Mouse (Mus musculus) kidney, postnatal 0 days (tissue): ENCODE results near the gene Ccdc102a. TPM values are rescaled to one million over a fixed set of nuclear protein-coding genes. Genes with fewer than 3 reads are reported as not detected.
A peak's percentile ranks its signal among the peaks of the same experiment; 100 is the strongest.

ENCODE experiments used
- ATAC-seq: fragments of 200-750 bp; cut with Nextera tagmentation; replicated peaks from 2 replicates; pipeline ENCODE4 v1.8.0; 2017; ENCODE audit warnings: low read depth, moderate number of reproducible peaks, moderate TSS enrichment, moderate library complexity; ENCODE audit not compliant: low FRiP score
- DNase-seq: peaks from one replicate; pipeline ENCODE4 v3.0.0-alpha.2; 2016; ENCODE audit warnings: low spot score
- H3K27ac ChIP-seq: fragments of 300-500 bp; sonication (generic); 2 replicates; pipeline ENCODE4 v1.5.1; 2014; ENCODE audit warnings: mild to moderate bottlenecking
- H3K27me3 ChIP-seq: fragments of 300-500 bp; sonication (generic); 2 replicates; pipeline ENCODE4 v1.6.1; 2014; ENCODE audit warnings: low read length, mixed read lengths; ENCODE audit not compliant: insufficient read depth
- H3K36me3 ChIP-seq: fragments of 300-500 bp; sonication (generic); 2 replicates; pipeline ENCODE4 v1.6.1; 2014; ENCODE audit warnings: low read length, mixed read lengths; ENCODE audit not compliant: insufficient read depth
- H3K4me1 ChIP-seq: fragments of 300-500 bp; sonication (generic); replicated peaks from 2 replicates; pipeline ENCODE4 v1.6.1; 2014; ENCODE audit warnings: antibody characterized with exemption, low read length, mixed read lengths; ENCODE audit not compliant: insufficient read depth
- H3K4me2 ChIP-seq: fragments of 300-500 bp; sonication (generic); 2 replicates; pipeline ENCODE4 v1.6.1; 2014; ENCODE audit warnings: mild to moderate bottlenecking, low read length, moderate library complexity, mixed read lengths
- H3K4me3 ChIP-seq: fragments of 300-500 bp; sonication (generic); replicated peaks from 2 replicates; pipeline ENCODE4 v1.5.1; 2014; ENCODE audit warnings: low read depth, low read length
- H3K9ac ChIP-seq: fragments of 300-500 bp; sonication (generic); 2 replicates; pipeline ENCODE4 v1.6.1; 2014; ENCODE audit warnings: low read depth, low read length
- H3K9me3 ChIP-seq: fragments of 300-500 bp; sonication (generic); replicated peaks from 2 replicates; pipeline ENCODE4 v1.6.1; 2016; ENCODE audit warnings: low read length, inconsistent platforms, mixed read lengths
- CTCF ChIP-seq: IDR thresholded peaks from 2 replicates; pipeline ENCODE4 v1.5.1; 2016; ENCODE audit warnings: antibody characterized with exemption, low read depth, mild to moderate bottlenecking, moderate library complexity
- WGBS: fragments of 180-500 bp; shearing (Covaris S2); extraction: QIAGEN DNeasy Blood & Tissue Kit; methylation state at CpG from one replicate; pipeline ENCODE4 v1.1.7; 2014; 5-methylcytosine and 5-hydroxymethylcytosine counted together
- polyA plus RNA-seq: library from polyadenylated mRNA; unstranded; fragments of >200 nt; fragmentation: Nextera tagmentation; extraction: Ambion mirVana; gene quantifications from 2 replicates; pipeline ENCODE4 v1.2.1, GENCODE M21; 2015

The Ccdc102a gene
- polyA plus RNA-seq, 1 experiment from 2014 or later = 20.0 TPM

- Histone ChIP-seq H3K27me3 (no peaks in the 10 kb centered on the region), H3K4me1 (no peaks in the 10 kb centered on the region), H3K9me3 (no peaks in the 10 kb centered on the region), H3K9ac (no peak overlapping the region), H3K4me3 (no peak overlapping the region), H3K4me2 (no peak overlapping the region; the same call in 1 of the 2 replicates), H3K27ac (no peak overlapping the region), H3K36me3 (no peaks in the 10 kb centered on the region)
- 26% methylated on average over 14 of the region's 14 CpGs for WGBS
- ATAC-seq (no peak), DNase-seq (no peak)
- 0 out of 2 replicates have a peak, but pooled peaks have one; percentile 8 for TF ChIP-seq CTCF
Measured at GRCm38 (mm10) chr8:94888383-94889036, 29.4 kb downstream of the Ccdc102a start.

DNA sequence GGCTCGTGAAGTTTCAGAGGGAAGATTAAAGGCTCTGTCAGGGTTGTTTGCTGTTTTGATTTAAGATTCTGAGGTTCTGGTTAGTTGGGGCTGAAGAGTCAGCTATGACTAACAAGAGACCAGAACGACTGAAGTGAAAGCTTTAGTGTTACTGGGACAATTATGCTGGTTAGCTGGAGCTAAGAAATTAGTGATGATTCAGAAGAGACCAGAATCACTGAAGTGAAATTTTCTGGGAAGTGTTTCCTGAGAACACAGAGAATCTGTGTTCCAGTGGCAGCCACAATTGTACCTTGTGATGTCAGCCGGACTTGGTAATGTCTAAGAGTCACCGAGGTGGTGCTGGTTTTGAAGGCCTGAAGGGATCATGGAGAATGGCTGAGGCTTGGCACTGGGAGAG lies 37.2 kb downstream of the Ccdc102a start:
- Histone ChIP-seq H3K9ac (no peak overlapping the region), H3K36me3 (no peaks in the 10 kb centered on the region), H3K4me3 (no peak overlapping the region), H3K4me2 (no peak overlapping the region), H3K9me3 (no peaks in the 10 kb centered on the region), H3K27ac (no peak overlapping the region), H3K4me1 (peaks cover under 1% of the 10 kb centered on the region; the same call in 1 of the 2 replicates), H3K27me3 (no peaks in the 10 kb centered on the region)
- no peak for TF ChIP-seq CTCF
- WGBS = 70% methylated on average over 4 of the region's 4 CpGs
- DNase-seq = no peak
- ATAC-seq = no peak

- Histone ChIP-seq H3K27ac (peak overlapping the region; percentile 3; the same call in 1 of the 2 replicates), H3K9ac (no peak overlapping the region), H3K9me3 (no peaks in the 10 kb centered on the region), H3K4me3 (no peak overlapping the region), H3K4me2 (0 out of 2 replicates have a peak overlapping the region, but pooled peaks have one; percentile 94), H3K4me1 (peaks cover 12% of the 10 kb centered on the region), H3K36me3 (no peaks in the 10 kb centered on the region), H3K27me3 (no peaks in the 10 kb centered on the region)
- no peak; the same call in 1 of the 2 replicates for TF ChIP-seq CTCF
- 31% methylated on average over 3 of the region's 3 CpGs for WGBS
- DNase-seq (no peak), ATAC-seq (no peak)
Measured at GRCm38 (mm10) chr8:94876820-94877219, 41.1 kb downstream of the Ccdc102a start.

- H3K27ac ChIP-seq = peak within 1 kb of the TSS; percentile 50
Measured at GRCm38 (mm10) chr8:94876197-94876730, 41.6 kb downstream of the Ccdc102a start, which contains the start of gene Dok4. TSS of gene Dok4 (minus strand) at chr8:94876330.

GRCm38 (mm10) chr8:94875871-94876150 lies 42.1 kb downstream of the Ccdc102a start:
- peak overlapping the region; percentile 50 for H3K27ac ChIP-seq
- WGBS = under 1% methylated on average over 19 of the region's 20 CpGs
- TF ChIP-seq CTCF = no peak

More at GRCm38 (mm10) chr8:94876197-94876730, 41.6 kb downstream of the Ccdc102a start, which contains the start of gene Dok4:
- H3K4me1 ChIP-seq = peaks cover 17% of the 10 kb centered on the region
- H3K9ac ChIP-seq = peak within 1 kb of the TSS; percentile 60
- peak within 1 kb of the TSS; percentile 57 for H3K4me3 ChIP-seq
- peak; percentile 91 for DNase-seq
- H3K9me3 ChIP-seq = no peaks in the 10 kb centered on the region
- peak within 1 kb of the TSS; percentile 94 for H3K4me2 ChIP-seq
- H3K27me3 ChIP-seq = no peaks in the 10 kb centered on the region
- no peaks in the 10 kb centered on the region for H3K36me3 ChIP-seq
- peak; percentile 78 for ATAC-seq
- TF ChIP-seq CTCF = no peak
- under 1% methylated on average over 35 of the region's 37 CpGs for WGBS

DNA sequence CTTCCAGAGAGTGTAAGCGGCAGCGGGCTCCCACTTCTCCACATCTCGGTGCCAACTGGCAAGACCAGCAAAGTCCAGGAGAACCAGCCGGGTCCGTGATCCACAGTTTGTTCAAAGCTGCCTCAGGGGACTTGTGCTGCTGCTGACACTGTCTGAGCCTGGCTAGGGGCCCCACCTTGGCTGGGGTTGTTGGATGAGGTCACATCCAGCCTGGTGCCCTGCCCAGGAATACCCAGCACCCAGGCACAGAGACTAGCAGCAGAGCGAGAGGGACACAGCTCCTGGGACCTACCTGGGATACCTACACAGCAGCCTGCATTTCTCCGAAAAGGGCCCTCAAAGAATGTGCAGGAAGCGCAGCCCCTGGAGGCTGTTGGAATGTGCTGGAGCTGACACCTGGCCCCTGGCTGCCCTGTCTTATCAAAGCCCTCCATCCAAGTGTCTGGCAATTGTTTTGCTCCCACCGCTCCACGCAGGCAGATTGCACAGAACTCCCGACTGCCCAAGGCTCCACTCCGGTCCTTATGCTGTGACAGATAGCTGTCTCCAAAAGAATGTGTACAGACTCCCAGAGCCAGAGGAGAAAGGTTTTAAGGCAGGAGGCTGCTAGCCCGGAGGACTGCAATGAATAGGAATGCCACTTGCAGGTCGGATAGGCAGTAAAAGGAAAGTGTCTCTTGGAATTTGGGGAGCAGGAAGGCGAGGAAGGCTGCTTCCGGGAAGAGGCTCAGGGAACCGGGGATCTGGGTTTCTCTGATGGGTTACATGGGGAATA lies 42.6 kb downstream of the Ccdc102a start:
- H3K36me3 ChIP-seq = no peaks in the 10 kb centered on the region
- TF ChIP-seq CTCF = no peak
- H3K4me3 ChIP-seq = peak overlapping the region; percentile 57
- no peak for DNase-seq
- H3K9me3 ChIP-seq = no peaks in the 10 kb centered on the region
- peaks cover 25% of the 10 kb centered on the region for H3K4me1 ChIP-seq
- H3K27me3 ChIP-seq = no peaks in the 10 kb centered on the region
- peak overlapping the region; percentile 94 for H3K4me2 ChIP-seq
- 14% methylated on average over 17 of the region's 17 CpGs for WGBS
- H3K9ac ChIP-seq = peak overlapping the region; percentile 60
- no peak for ATAC-seq
- H3K27ac ChIP-seq = peak overlapping the region; percentile 50; the same call in 1 of the 2 replicates

More at GRCm38 (mm10) chr8:94875871-94876150, 42.1 kb downstream of the Ccdc102a start:
- Histone ChIP-seq H3K9ac (peak overlapping the region; percentile 60), H3K4me3 (peak overlapping the region; percentile 57), H3K27me3 (no peaks in the 10 kb centered on the region), H3K4me2 (peak overlapping the region; percentile 94), H3K4me1 (peaks cover 21% of the 10 kb centered on the region), H3K36me3 (no peaks in the 10 kb centered on the region), H3K9me3 (no peaks in the 10 kb centered on the region)
- DNase-seq (peak; percentile 16), ATAC-seq (no peak)
